Mouse (Mus musculus) adrenal gland, postnatal 4 days (tissue): ENCODE measurements at regions not wholly inside any gene's neighbourhood (a gene's known extent, or its start where the extent isn't known, plus 50 kb on each side); places are given as distances from the start of the nearest gene placed in this dataset.
A peak's percentile ranks its signal among the peaks of the same experiment; 100 is the strongest.

Experiments used
- DNase-seq, 2 experiments: peaks; one replicate each; pipeline ENCODE4 v3.0.0; 2021 to 2022; ENCODE audit warnings: low spot score in 2 of 2, mixed read lengths in 2 of 2

GRCm38 (mm10) chr2:78972288-78973117 lies 104.6 kb downstream of the Ube2e3 start:
- DNase-seq, result no peak

GRCm38 (mm10) chr2:78973811-78974210 lies 105.9 kb downstream of the Ube2e3 start:
- DNase-seq, result no peak

DNA sequence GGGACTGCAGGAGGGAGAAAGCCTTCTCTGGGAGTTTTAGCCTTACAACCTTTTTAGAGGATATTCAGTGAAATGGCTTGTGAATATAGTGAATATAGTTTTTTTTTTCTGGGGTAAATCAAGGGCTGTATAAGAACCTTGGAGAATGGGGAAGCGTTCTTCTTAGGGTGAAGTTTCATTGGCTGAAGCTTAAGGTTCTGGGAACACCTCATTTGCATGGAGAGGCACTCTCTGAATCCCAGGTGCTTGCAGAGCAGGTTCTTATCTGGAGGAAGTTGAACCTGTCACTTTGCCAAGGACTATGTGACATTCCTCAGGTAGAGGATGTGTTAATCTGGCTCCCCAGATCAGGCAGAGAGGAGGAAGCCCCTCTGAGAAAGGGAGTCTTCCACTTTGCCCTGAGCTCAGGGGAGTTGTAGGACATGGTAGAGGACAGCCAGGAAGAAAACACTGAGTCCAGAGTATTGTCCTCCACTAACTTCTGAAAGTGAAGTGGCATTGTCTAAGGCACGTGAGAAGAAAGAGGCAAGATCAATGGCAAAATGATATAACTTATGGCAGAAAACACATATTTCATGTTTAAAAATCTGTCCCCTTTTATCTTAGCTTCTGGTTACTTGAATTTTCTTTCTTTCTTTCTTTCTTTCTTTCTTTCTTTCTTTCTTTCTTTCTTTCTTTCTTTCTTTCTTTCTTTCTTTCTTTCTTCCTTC lies 106.9 kb downstream of the Ube2e3 start:
- DNase-seq, result no peak

DNA sequence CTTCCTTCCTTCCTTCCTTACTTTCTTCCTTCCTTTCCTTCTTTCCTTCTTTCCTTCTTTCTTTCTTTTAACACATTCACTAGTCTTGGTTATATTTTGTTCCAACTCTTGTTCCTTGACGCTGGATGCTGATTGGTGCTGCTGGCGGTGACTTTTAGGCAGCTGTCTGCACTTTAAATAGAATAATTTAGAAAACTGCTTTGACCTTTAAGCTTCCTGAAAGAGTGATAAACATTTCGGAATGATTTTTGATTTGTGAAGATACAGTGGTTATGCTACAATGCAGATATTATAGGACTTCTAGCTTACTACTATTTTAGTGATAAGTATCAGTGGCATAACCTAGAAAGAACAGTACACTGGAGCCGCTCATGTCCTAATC lies 107.5 kb downstream of the Ube2e3 start:
- DNase-seq, result no peak

- DNase-seq, result no peak
Observed at GRCm38 (mm10) chr2:78976084-78976483, 108.2 kb downstream of the Ube2e3 start.

DNA sequence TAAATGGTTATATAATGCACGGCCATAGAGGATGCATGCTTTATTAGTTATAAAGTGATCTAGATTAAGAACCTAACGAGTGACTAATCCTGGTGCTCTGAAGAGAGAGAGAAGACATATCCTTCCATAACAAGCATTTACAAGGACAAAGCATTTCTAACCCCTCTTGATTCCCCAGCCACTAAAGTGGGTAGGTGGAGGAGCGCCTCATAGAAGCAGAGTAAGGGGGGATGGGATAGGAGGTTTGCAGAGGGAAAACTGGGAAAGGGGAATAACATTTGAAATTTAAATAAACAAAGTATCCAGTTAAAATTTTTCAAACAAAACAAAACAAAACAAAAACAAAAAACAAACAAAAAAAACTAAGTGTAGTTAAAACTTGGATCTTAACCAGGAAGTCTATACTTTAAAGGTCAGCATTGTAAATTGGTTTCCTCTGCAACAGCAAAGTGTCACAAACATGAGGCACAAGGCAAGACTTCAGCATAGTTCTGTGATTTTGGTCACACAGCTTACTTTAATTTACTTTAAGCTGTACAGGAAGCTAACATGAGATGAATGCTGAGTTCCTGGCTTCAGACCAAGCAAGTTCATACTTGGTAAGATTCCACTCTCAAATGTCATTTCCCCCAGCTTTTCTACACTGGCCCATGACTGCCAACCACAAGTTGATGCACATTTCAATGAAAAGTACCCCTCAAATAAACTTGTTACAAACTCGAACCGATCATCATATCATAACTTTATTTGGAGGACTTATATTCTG lies 109.9 kb downstream of the Ube2e3 start:
- DNase-seq, result no peak

DNA sequence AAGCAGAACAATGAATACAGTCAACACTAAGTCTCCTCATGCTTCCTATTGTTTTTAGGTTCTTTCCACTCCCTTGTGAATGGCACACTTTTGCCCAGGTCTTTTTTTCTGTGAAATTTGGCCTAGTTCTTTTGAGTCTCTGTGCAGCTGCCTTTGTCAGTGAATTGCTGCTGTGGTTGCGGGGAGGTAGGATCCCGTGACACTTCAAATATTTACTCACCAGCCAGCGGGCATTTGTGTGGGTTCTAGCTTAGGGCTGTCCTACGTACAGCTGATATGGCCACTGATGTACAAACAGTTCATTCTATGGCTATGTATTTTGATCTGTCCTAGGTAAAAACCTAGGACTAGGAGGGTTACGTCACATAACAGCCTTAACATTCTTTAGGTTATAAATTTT lies 112.1 kb downstream of the Ube2e3 start:
- no peak for DNase-seq

DNA sequence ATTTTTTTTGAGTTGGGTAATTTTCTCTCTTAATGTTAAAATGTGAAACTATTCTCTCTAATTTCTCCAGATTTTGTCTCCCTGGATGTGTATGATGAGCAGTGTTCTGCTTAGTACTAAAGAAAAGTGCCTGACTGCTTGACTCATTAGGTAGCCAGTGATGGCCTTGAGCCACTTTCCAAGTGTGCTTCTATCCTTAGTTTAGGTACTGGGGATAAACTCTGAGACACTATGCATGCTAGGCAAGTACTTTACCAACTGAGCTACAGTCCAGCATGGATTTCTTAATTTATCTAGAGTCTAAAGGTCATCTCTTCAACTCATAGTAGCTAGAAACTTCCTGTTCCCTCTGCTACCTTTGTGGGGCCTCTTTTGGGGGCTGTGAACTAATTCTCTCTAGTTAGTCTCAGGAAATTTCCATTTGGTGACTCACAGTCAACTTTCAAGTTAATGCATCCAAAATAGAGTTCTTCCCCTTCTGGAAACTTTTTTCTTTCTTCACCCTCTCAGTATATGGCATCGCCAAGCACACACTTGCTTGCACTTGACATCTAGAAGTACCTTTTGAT lies 112.8 kb downstream of the Ube2e3 start:
- no peak for DNase-seq

- no peak for DNase-seq
Observed at GRCm38 (mm10) chr2:78983347-78983746, 115.4 kb downstream of the Ube2e3 start.

DNA sequence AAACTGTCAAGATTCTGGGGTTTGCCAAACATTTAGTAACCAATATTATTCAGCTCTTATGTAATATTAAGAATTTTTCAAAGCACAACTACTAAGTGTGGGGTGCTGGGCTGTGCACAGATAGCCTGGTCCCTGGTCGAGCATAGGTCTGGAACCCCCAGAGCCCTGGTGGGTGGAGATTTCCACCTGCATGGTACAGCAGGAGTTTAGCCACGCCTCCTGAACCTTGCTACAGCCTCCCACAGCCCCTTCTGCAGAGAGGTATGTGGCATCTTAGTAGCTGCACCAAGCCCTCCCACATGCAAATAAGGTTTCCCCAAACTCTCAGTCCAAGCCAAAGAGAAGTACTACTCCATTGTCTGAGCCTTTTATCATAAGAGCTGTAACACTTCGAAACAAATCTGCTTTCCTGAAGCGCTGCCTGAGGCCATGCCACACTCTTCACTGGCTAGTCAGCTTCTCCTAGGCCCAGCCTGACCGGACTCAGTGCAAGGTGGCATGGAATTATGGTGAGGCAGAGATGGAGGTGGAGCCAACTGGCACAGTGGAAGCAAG lies 116.1 kb downstream of the Ube2e3 start:
- DNase-seq, result no peak

DNA sequence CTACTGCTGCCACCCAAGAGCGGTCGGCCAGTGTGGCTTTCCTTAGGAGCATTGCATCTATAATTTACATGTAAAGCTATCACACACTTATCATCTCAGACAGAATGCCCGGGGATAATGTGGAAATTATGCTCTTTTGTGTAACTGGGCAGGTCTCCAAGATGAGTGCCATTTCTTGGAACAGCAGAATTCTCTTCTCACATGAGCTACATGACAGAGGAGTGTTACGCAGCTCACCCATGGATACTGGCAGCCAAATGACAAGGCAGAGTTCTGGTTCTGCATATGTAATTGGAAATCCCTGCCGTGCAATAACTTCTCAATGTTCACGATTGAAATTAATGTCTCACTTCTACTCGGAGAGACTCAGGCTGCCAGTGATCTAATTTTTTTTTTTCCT lies 119.1 kb downstream of the Ube2e3 start:
- DNase-seq, result no peak

DNA sequence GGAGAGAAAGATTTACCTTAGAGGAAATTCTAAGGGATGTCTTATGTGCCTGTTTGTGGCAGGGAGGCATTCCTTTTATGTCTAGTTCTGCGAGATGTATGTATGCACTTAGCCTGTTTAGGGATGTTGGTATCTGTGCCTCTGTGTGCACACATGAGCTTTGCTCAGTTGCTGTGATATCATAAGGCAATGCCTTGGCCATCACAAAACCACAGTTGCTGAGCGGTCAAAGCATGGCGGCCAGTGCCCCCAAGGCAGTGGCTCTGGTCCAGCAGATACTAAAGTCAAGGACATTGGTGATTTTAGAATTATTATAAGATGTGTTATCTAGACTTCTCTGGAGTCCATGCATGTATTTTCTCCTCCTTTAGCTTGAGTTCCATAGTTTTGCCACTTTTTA lies 119.5 kb downstream of the Ube2e3 start:
- DNase-seq, result no peak

- DNase-seq, result no peak
Observed at GRCm38 (mm10) chr2:78988224-78988623, 120.3 kb downstream of the Ube2e3 start.

DNA sequence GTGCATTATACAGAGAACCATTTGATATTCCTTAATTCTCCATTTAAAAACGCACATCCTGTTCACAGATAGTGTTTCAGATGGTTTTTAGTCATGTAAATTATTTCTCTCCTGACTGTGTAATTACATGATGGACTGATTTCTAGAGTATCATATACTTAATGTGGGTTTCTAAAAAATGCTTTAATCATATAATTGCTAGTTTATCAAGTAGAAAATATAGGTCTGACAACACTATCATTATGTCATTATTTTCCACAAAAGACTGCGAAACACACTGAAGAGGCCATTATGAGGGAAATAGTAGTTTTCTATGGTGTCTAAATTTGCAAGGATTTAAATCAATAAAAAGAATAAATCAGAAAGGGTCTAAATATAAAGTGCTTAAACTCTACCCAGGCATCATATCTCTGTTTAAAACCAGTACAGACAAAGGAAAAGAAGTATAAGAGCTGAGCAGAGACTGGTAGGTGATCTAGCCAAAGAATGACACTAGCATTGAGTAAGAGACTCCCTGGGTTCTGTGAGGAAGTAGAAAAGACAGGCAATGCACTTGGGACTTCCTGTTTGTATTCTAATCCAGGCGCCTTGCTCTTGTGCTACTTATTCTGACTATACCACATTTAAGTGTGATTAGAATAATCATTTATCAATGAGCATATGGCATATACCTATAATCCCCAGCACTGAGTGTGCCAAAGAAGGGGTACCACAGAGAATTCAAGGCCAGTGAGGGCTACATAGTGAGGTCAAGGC lies 127.1 kb downstream of the Ube2e3 start:
- no peak for DNase-seq

DNA sequence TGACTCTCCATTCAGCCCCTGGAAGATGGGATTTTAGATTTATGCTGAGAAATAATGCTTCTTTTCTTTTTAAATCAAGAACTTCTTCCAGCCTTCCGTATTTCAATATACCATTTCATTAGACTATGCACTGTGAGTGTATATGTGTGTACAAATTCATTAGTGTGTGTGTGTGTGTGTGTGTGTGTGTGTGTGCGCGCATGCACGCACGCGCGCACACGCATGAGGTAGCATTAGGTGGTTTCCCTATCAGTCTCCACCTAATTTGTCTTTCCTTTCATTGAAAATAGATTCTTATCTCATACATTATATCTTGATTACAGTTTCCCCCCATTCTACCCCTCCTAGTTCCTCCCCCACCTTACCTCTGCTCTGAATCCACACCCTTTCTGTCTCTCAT lies 130.7 kb downstream of the Ube2e3 start:
- DNase-seq, result no peak

DNA sequence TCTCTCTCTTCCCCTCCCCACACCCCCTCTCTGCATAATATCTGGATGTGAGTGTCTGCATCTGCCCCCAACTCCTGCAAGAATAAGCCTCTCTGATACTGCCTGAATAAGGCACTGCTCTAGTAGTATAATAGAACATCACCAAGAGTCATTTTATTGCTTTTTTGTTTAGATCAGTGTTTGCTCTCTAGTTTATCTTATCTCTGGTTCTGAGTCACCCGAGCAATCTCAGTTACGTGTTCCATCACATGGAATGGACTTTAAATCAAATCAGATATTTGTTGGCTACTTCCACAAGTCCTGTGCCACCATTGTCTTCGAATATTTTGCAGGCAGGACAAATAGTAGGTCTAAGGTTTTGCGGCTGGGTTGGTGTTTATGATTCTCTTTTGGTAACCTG lies 131.5 kb downstream of the Ube2e3 start:
- no peak for DNase-seq

DNA sequence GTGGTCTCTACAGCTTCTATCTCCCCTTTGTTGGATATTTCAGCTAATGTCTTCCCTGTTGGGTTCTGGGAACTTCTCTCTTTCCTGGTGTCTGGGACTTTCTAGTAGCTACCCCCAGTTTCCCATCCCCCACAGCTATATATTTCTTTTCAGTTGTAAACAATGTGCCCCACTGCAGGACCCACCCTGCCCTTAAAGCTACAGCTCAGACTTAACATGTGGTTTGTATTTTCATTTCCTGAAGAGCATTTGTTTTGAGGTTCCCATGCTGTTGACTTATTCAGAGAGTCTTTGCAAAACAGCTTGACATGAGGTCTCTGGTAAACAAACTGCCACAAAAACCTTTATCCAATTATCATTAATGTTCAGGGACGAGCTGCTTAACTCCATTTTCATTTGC lies 136.9 kb downstream of the Ube2e3 start:
- DNase-seq, result no peak

DNA sequence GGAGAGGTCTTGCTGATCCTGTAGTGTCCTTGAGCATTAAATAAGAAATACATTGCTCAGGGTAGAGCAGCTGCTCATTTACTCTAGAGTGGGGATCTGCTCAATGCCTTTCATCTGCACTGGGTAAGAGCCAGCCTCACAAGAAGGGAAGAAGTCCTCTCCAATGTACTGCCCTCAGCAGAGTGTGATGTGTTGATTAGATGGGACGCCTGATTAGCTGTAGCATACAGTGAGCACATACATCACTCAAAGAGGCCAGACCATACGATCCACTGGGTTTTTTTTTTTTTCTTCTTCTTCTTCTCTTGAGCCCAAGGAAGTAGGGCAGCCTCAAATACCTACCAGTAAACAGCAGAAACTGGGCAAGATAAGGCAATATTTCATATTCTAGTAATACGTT lies 140.7 kb downstream of the Ube2e3 start:
- no peak for DNase-seq

GRCm38 (mm10) chr2:79009791-79010190 lies 141.9 kb downstream of the Ube2e3 start:
- peak in 1 of 2 experiments; percentile 10 for DNase-seq

DNA sequence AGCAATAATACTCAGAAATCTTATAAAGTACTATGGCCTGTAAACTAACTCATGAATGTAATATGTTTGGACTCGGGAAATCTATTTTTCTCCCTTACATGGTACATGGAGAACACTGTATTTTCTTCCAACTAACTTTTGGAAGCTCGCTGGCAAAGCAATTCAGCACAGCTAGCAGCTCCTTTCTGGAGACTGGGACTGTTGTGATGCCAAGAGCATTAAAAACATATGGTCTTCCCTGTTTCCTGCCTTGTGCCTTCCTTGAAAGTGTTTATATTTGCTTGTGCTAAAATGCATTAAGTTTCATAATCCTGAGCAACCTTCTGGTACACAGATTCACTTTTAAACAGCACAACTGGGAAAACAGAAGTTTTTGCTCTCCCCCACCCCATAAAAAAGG lies 142.3 kb downstream of the Ube2e3 start:
- DNase-seq, result no peak
